Mouse (Mus musculus): Measurements from ENCODE around the gene Gm21822. TPM values are rescaled to one million over a fixed set of nuclear protein-coding genes. Genes with fewer than 3 reads are reported as not detected.
"Not testable (repeated sequence)": the region's sequence is repeated elsewhere in the genome, so short reads cannot be mapped to it uniquely, and the experiment has no call there.

Gene Gm21822
- total RNA-seq (2021) = not detected

DNA sequence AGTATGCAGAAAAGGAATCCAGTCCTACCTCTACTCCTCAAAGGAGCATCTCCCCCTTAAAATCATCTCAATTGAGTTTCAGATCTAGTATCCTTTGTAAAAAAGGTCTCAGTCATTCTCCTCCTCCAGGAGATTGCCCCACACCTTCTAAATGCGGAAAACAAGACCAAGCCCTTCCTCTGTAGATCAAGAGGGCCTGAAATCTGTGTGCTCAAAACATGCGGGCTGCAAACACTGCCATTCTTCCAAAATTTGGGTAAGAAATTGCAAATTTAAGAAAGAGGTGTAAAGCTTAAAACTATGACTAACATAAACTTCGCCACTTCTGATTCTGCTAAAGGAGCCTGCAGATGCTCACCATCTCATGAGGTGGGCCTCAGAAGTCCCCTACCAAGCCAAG lies at the start of gene Gm21822:
Gene Gm21822, plus strand, starts transcription at position 301 of the 400 bp plus-strand sequence.
- DNase-seq = not testable (repeated sequence)

All from heart, postnatal 4 days (tissue).